13 mouse cellular contexts compared by ENCODE assay signal in the genomic region with DNA sequence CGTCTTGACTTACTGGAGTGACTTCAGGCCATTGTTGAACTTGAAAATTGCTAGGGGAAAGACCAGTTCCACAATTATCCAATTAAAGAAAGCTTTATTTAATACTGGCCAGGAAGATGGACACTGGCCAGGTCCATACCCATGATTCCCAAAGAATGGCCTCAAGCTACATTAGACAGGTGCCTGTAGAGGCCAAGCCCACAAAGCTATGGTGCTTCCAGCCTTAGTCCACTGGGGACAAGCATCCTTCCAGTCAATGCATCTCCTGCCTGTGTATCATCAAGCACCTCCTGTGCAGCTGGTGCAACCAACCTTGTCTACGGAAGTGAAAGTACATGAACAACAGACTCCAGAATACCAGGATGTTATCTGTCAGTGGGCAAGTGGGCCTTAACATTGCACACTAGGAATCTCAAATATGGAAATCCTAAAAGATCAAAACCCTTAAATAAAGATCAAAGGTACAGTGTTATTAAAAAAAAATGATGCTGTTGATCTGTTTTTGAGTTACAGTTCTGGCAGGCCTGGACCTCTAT. TPM values are rescaled to one million over a fixed set of nuclear protein-coding genes. Genes with fewer than 3 reads are reported as not detected.
DNase-seq lines count a peak whose midpoint lies in the region; ATAC-seq and TF ChIP-seq lines count a peak whose summit lies in the region.
"Had no signal": no experiment of that assay in that cellular context is flagged by ENCODE, and none has a peak within 500 bp of the region (broad histone marks: within the 10 kb centered on the region; RNA-seq: fewer than 3 reads in every experiment).

No protein-coding gene starts in this region.

- no peak for ATAC-seq in liver, embryonic 13.5 days (ENCODE audit: low read depth)
- ATAC-seq in liver, postnatal 0 days = no peak
- ATAC-seq: activated CD4-positive, CD25-positive, alpha-beta regulatory T cell, adult 4 months; inflammation-experienced regulatory T-cells, adult 6 months had no signal

- H3K27ac ChIP-seq in liver, embryonic 13.5 days = no peak overlapping the region
- H3K27ac ChIP-seq in liver, postnatal 0 days (ENCODE audit: low read depth) = no peak overlapping the region
- peak overlapping the region; percentile 96; the same call in 1 of the 2 replicates for H3K27ac ChIP-seq in limb, embryonic 10.5 days

- peaks cover 17% of the 10 kb centered on the region for H3K36me3 ChIP-seq in liver, embryonic 13.5 days
- peaks cover 5% of the 10 kb centered on the region for H3K36me3 ChIP-seq in liver, postnatal 0 days (replicated peaks; ENCODE audit: insufficient read depth, low read length)
- peaks cover 23% of the 10 kb centered on the region for H3K36me3 ChIP-seq in limb, embryonic 10.5 days

- H3K4me1 ChIP-seq in liver, embryonic 13.5 days (replicated peaks) = peaks cover 25% of the 10 kb centered on the region
- peaks cover 12% of the 10 kb centered on the region for H3K4me1 ChIP-seq in liver, postnatal 0 days (ENCODE audit: insufficient read depth)
- 0 out of 2 replicates have a peak, but pooled peaks cover 3% of the 10 kb centered on the region for H3K4me1 ChIP-seq in limb, embryonic 10.5 days

- H3K4me2 ChIP-seq in liver, embryonic 13.5 days = peak overlapping the region; percentile 97; the same call in 1 of the 2 replicates
- no peak overlapping the region for H3K4me2 ChIP-seq in liver, postnatal 0 days (ENCODE audit: low read depth, low read length)

- 82% methylated on average over 2 of the region's 2 CpGs for WGBS in liver, embryonic 13.5 days (ENCODE audit: insufficient replicate concordance)
- 93% methylated on average over 2 of the region's 2 CpGs for WGBS in liver, postnatal 0 days (ENCODE audit: insufficient replicate concordance)
- 92% methylated on average over 2 of the region's 2 CpGs for WGBS in limb, embryonic 10.5 days

- no peak for TF ChIP-seq EP300 in liver, postnatal 0 days (IDR thresholded peaks at IDR 0.05; ENCODE audit: low read depth)

- no peaks in the 10 kb centered on the region for H3K27me3 ChIP-seq in liver, embryonic 13.5 days
- no peaks in the 10 kb centered on the region for H3K27me3 ChIP-seq in liver, postnatal 0 days (ENCODE audit: insufficient read depth, low read length)
- H3K27me3 ChIP-seq in limb, embryonic 10.5 days (ENCODE audit: low read depth, poor library complexity, severe bottlenecking) = no peaks in the 10 kb centered on the region
- H3K27me3 ChIP-seq: heart, embryonic 13.5 days had no signal

- DNase-seq in liver, embryonic 13.5 days = no peak
- DNase-seq in liver, postnatal 0 days = no peak
- DNase-seq in cerebellum, postnatal 14 days = peak; percentile 20 to 24
- DNase-seq in limb, embryonic 10.5 days (ENCODE audit: low spot score) = no peak
- DNase-seq in retina, postnatal 1 day = peak; percentile 6
- DNase-seq in adrenal gland, adult 18-20 months (ENCODE audit: low spot score in 2 of 2) = no peak
- no peak for DNase-seq in spleen, adult 12 weeks (ENCODE audit: low spot score)
- DNase-seq: gastrocnemius, postnatal 10 days; kidney, postnatal 10 days; liver had no signal

- TF ChIP-seq CTCF in liver, postnatal 0 days (IDR thresholded peaks at IDR 0.05; ENCODE audit: low read depth) = no peak

- H3K4me3 ChIP-seq in liver, embryonic 13.5 days (replicated peaks) = no peak overlapping the region
- H3K4me3 ChIP-seq in liver, postnatal 0 days (ENCODE audit: low read depth, low read length) = no peak overlapping the region
- no peak overlapping the region for H3K4me3 ChIP-seq in limb, embryonic 10.5 days

- H3K9me3 ChIP-seq in liver, embryonic 13.5 days (replicated peaks) = no peaks in the 10 kb centered on the region
- H3K9me3 ChIP-seq in liver, postnatal 0 days (ENCODE audit: low read length) = no peaks in the 10 kb centered on the region
- no peaks in the 10 kb centered on the region for H3K9me3 ChIP-seq in limb, embryonic 10.5 days (replicated peaks)
- H3K9me3 ChIP-seq: heart, embryonic 13.5 days had no signal

- H3K9ac ChIP-seq in liver, embryonic 13.5 days = no peak overlapping the region
- no peak overlapping the region for H3K9ac ChIP-seq in liver, postnatal 0 days (replicated peaks)

RNA-seq across cellular contexts. Expression of gene Cyp51, which starts 1.2 kb away (rescaled TPM):
- 46.9 and 60.3 TPM in 2 replicates for polyA plus RNA-seq in liver, embryonic 13.5 days (2015; fragmentation: Nextera tagmentation; extraction: Ambion mirVana)
- 17.2 and 20.2 TPM in 2 replicates for polyA plus RNA-seq in liver, postnatal 0 days (2015; fragmentation: Nextera tagmentation; extraction: Ambion mirVana)
- polyA plus RNA-seq in limb, embryonic 10.5 days (2016; fragmentation: Nextera tagmentation; extraction: Ambion mirVana) = 93.3 and 103 TPM in 2 replicates
- total RNA-seq in adrenal gland, adult 18-20 months (2021) = 10 to 100 TPM; 75.2 to 79.7 TPM

Comparison
In these comparisons a context has a peak if more than half of its experiments do, and no peak if none do; other contexts are left out.
1. DNase-seq: peak in cerebellum, postnatal 14 days (2 of 2) and retina, postnatal 1 day (single experiment); none in liver, embryonic 13.5 days (single experiment), liver, postnatal 0 days (single experiment), limb, embryonic 10.5 days (single experiment), adrenal gland, adult 18-20 months (0 of 2) and spleen, adult 12 weeks (single experiment).